Mouse (Mus musculus): Measurements from ENCODE around the gene Cdc42bpb.

- TF ChIP-seq EP300 (optimal IDR thresholded peaks at IDR 0.05) (no peak), CTCF (IDR thresholded peaks at IDR 0.05; ENCODE audit: low read depth) (no peak)
Measured at GRCm38 (mm10) chr12:111329281-111329680, 48.2 kb downstream of the Cdc42bpb start.

Measured in stomach, postnatal 0 days (tissue).